Mouse (Mus musculus) embryonic fibroblast, embryonic 13.5 days (primary cell): ENCODE data around the gene Anapc13.

Experiments used
- CTCF ChIP-seq: IDR thresholded peaks from 2 replicates; pipeline ENCODE4 v1.5.1; 2011; ENCODE audit warnings: mild to moderate bottlenecking, control low read depth, low read length, moderate library complexity, borderline replicate concordance; ENCODE audit not compliant: insufficient read depth
- POLR2A ChIP-seq: IDR thresholded peaks from 2 replicates; pipeline ENCODE4 v1.6.1; 2011; ENCODE audit warnings: low read depth, mild to moderate bottlenecking, control low read depth, low read length, moderate library complexity

DNA sequence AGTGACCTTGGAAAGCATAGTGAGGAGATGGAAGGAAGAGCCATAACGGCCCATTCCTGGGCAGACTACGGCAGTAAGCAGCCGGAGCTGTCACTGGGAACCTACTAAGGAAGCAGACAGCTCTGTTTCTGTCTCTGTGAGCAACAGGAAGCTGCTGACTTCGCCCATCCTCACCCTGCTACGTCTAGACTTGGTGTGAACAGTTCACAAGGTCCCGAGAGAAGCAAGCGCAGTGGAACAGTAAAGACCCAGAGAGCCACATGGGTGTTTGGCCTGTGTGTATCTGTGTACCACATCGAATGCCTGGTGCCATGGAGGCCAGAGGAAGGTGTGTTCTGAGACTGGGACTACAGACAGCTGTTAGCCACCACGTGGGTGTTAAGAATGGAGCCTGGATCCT, 9.8 kb upstream of the Anapc13 start:
- TF ChIP-seq POLR2A (no peak), CTCF (no peak)
